Mouse (Mus musculus): ENCODE measurements at regions not wholly inside any gene's neighbourhood (a gene's known extent, or its start where the extent isn't known, plus 50 kb on each side); places are given as distances from the start of the nearest gene placed in this dataset.

- Histone ChIP-seq H3K27me3 (replicated peaks) (no peaks in the 10 kb centered on the region), H3K9me3 (no peaks in the 10 kb centered on the region), H3K9ac (no peak overlapping the region), H3K36me3 (no peaks in the 10 kb centered on the region), H3K4me2 (replicated peaks) (no peak overlapping the region), H3K4me3 (replicated peaks) (no peak overlapping the region), H3K4me1 (replicated peaks) (no peaks in the 10 kb centered on the region), H3K27ac (no peak overlapping the region)
- 89% methylated on average over 2 of the region's 2 CpGs for WGBS
- ATAC-seq: no peak
Measured at GRCm38 (mm10) chr2:95564089-95564488, 753.9 kb upstream of the Lrrc4c start.

DNA sequence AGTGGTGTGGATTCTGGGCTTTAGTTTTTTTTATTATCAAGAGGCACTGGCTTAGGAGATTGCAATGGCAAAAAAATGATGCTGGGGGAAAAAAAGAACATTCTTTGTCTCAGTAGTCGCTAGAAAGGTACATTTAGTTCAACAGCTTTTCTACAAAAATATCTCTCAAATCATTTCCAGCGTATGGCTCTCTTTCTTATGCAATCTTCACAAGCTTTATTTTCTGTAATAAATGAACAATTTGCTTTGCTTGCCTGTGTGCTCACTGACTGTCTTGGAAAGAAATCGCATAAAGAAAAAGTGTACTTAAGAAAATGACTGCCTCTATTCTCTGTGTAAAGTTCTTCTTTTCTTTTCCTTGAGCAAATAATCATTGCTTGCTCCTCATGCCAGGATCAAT, 742.1 kb upstream of the Lrrc4c start:
- Histone ChIP-seq H3K27me3 (replicated peaks) (no peaks in the 10 kb centered on the region), H3K36me3 (no peaks in the 10 kb centered on the region), H3K27ac (no peak overlapping the region), H3K4me2 (replicated peaks) (no peak overlapping the region), H3K4me1 (replicated peaks) (no peaks in the 10 kb centered on the region), H3K9ac (no peak overlapping the region), H3K4me3 (replicated peaks) (no peak overlapping the region), H3K9me3 (no peaks in the 10 kb centered on the region)
- ATAC-seq: no peak
- WGBS: 81% methylated on average over 3 of the region's 3 CpGs

- H3K27ac ChIP-seq: no peak overlapping the region
- no peak overlapping the region for H3K4me3 ChIP-seq (replicated peaks)
- no peak overlapping the region for H3K9ac ChIP-seq
- no peaks in the 10 kb centered on the region for H3K27me3 ChIP-seq (replicated peaks)
- ATAC-seq: no peak
- H3K4me2 ChIP-seq (replicated peaks): no peak overlapping the region
- WGBS: 85% methylated on average over 1 of the region's 1 CpGs
- H3K4me1 ChIP-seq (replicated peaks): no peaks in the 10 kb centered on the region
- H3K36me3 ChIP-seq: no peaks in the 10 kb centered on the region
- no peaks in the 10 kb centered on the region for H3K9me3 ChIP-seq
Measured at GRCm38 (mm10) chr2:95579201-95579600, 738.8 kb upstream of the Lrrc4c start.

GRCm38 (mm10) chr2:95586002-95586401, 732.0 kb upstream of the Lrrc4c start:
- Histone ChIP-seq H3K27me3 (replicated peaks) (no peaks in the 10 kb centered on the region), H3K36me3 (no peaks in the 10 kb centered on the region), H3K9me3 (no peaks in the 10 kb centered on the region), H3K4me1 (replicated peaks) (no peaks in the 10 kb centered on the region), H3K4me3 (replicated peaks) (no peak overlapping the region), H3K27ac (no peak overlapping the region), H3K4me2 (replicated peaks) (no peak overlapping the region), H3K9ac (no peak overlapping the region)
- peak; percentile 68 for ATAC-seq

DNA sequence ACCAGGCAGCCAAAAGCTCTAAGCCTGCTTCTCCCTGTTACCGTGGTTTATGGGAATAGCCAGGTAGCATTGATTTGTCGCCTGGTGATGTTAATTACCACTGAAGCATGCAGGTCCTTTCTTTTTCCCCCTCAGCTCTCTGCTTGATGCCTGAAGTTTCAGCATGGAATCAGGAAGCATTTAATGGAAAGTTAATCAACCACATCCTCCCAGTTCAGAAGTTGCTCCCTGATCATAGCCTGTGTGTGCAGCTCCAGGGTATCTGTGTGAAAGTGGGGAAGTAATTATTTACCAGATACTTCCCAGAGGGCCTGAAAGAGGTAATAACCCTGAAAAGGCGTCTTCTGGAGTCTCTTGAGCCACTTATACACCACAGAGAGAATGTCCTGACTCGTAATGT, 730.9 kb upstream of the Lrrc4c start:
- H3K27me3 ChIP-seq (replicated peaks): no peaks in the 10 kb centered on the region
- no peak overlapping the region for H3K9ac ChIP-seq
- H3K4me1 ChIP-seq (replicated peaks): no peaks in the 10 kb centered on the region
- WGBS: 46% methylated on average over 4 of the region's 4 CpGs
- no peak overlapping the region for H3K27ac ChIP-seq
- no peaks in the 10 kb centered on the region for H3K9me3 ChIP-seq
- ATAC-seq: no peak
- H3K4me2 ChIP-seq (replicated peaks): no peak overlapping the region
- H3K36me3 ChIP-seq: no peaks in the 10 kb centered on the region
- H3K4me3 ChIP-seq (replicated peaks): no peak overlapping the region

DNA sequence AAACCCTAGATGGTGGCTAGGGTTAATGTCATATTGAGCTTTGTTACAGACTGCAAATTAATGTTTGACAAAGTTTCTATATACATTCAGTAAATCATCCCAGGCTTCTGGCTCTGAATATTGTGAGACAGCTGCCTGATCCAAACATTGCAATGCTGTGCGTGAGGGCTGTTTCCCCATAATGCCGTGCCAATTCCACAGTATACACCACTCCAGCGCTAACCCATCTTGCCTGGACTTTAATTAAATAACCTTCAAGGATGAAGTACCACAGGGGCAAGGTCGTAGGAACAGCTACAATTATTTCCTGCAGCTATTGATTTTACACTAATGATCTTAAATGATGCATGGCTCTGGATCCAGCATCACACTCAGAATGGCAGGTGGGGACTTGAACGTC, 704.6 kb upstream of the Lrrc4c start:
- H3K9ac ChIP-seq: no peak overlapping the region
- H3K4me2 ChIP-seq (replicated peaks): no peak overlapping the region
- H3K27me3 ChIP-seq (replicated peaks): no peaks in the 10 kb centered on the region
- 44% methylated on average over 5 of the region's 5 CpGs for WGBS
- H3K27ac ChIP-seq: no peak overlapping the region
- no peak overlapping the region for H3K4me3 ChIP-seq (replicated peaks)
- no peaks in the 10 kb centered on the region for H3K36me3 ChIP-seq
- ATAC-seq: no peak
- no peaks in the 10 kb centered on the region for H3K4me1 ChIP-seq (replicated peaks)
- no peaks in the 10 kb centered on the region for H3K9me3 ChIP-seq

DNA sequence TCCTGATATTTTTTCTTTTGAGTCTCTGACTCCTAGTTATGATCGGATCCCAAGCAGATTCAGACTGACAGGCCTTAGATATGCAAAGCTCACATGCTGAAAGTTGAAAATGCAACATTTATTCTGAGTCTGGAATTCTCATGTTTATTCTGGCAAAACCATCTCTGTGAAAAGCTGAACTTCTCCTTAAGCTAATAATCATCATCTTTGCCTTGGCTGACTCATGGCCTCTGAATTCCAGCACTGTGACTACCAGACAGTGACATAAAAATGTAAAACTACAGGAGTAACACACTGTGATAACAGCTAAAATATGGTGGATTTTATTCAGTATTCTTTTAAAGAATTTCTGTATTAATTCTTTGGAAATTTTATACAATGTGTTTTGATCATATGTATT, 680.4 kb upstream of the Lrrc4c start:
- Histone ChIP-seq H3K4me1 (replicated peaks) (no peaks in the 10 kb centered on the region), H3K27me3 (replicated peaks) (no peaks in the 10 kb centered on the region), H3K4me3 (replicated peaks) (no peak overlapping the region), H3K27ac (no peak overlapping the region), H3K36me3 (no peaks in the 10 kb centered on the region), H3K9me3 (no peaks in the 10 kb centered on the region), H3K9ac (no peak overlapping the region), H3K4me2 (replicated peaks) (no peak overlapping the region)
- 81% methylated on average over 1 of the region's 1 CpGs for WGBS
- no peak for ATAC-seq

- Histone ChIP-seq H3K27ac (no peak overlapping the region), H3K4me2 (replicated peaks) (no peak overlapping the region), H3K9me3 (no peaks in the 10 kb centered on the region), H3K27me3 (replicated peaks) (no peaks in the 10 kb centered on the region), H3K36me3 (no peaks in the 10 kb centered on the region), H3K4me1 (replicated peaks) (no peaks in the 10 kb centered on the region), H3K9ac (no peak overlapping the region), H3K4me3 (replicated peaks) (no peak overlapping the region)
- no peak for ATAC-seq
- 82% methylated on average over 6 of the region's 6 CpGs for WGBS
Measured at GRCm38 (mm10) chr2:95674347-95674746, 643.6 kb upstream of the Lrrc4c start.

DNA sequence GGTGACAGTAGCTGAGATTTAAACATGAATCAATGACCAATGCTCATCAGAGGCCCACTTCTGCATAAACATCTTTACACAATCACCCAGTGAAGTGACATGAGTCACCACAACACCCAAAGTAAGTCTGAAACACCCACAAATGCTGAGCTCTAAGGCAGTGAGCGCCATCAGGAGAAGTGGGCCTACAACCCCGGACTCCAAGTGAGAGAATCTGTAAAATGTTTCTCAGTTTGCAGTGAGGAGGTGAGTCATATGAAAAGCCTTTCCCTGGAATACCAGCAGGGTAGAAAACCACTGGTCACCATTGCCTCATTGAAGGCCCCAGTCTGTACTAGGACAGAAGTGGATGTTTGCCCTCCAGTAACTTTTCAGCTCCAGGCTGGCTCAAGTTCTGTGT, 602.6 kb upstream of the Lrrc4c start:
- Histone ChIP-seq H3K4me1 (replicated peaks) (no peaks in the 10 kb centered on the region), H3K9ac (no peak overlapping the region), H3K4me3 (replicated peaks) (no peak overlapping the region), H3K4me2 (replicated peaks) (no peak overlapping the region), H3K27ac (no peak overlapping the region), H3K27me3 (replicated peaks) (no peaks in the 10 kb centered on the region), H3K9me3 (no peaks in the 10 kb centered on the region), H3K36me3 (no peaks in the 10 kb centered on the region)
- 81% methylated on average over 2 of the region's 2 CpGs for whole genome bisulfite sequencing
- no peak for ATAC-seq

Measured in intestine, embryonic 15.5 days (tissue).